Mouse (Mus musculus) embryonic facial prominence, embryonic 15.5 days (tissue): Measurements from ENCODE around the gene Cyp2c66. TPM values are rescaled to one million over a fixed set of nuclear protein-coding genes. Genes with fewer than 3 reads are reported as not detected.
"Not testable (repeated sequence)": the region's sequence is repeated elsewhere in the genome, so short reads cannot be mapped to it uniquely, and the experiment has no call there.

Source experiments
- ATAC-seq: fragments of 200-750 bp; cut with Nextera tagmentation; 2 replicates; pipeline ENCODE4 v1.8.0; 2017; ENCODE audit warnings: low read depth, moderate TSS enrichment; ENCODE audit not compliant: insufficient number of reproducible peaks, low FRiP score, low TSS enrichment
- H3K27ac ChIP-seq: fragments of 300-500 bp; sonication (generic); replicated peaks from 2 replicates; pipeline ENCODE4 v1.5.1; 2015; ENCODE audit warnings: mild to moderate bottlenecking, inconsistent platforms
- H3K27me3 ChIP-seq: fragments of 300-500 bp; sonication (generic); 2 replicates; pipeline ENCODE4 v1.6.1; 2015; ENCODE audit warnings: inconsistent platforms
- H3K36me3 ChIP-seq: fragments of 300-500 bp; sonication (generic); 2 replicates; pipeline ENCODE4 v1.6.1; 2015; ENCODE audit warnings: mild to moderate bottlenecking, inconsistent platforms
- H3K4me1 ChIP-seq: fragments of 300-500 bp; sonication (generic); 2 replicates; pipeline ENCODE4 v1.6.1; 2015; ENCODE audit warnings: inconsistent platforms
- H3K4me2 ChIP-seq: fragments of 300-500 bp; sonication (generic); replicated peaks from 2 replicates; pipeline ENCODE4 v1.6.1; 2015; ENCODE audit warnings: mild to moderate bottlenecking, inconsistent platforms
- H3K4me3 ChIP-seq: fragments of 300-500 bp; sonication (generic); replicated peaks from 2 replicates; pipeline ENCODE4 v1.5.1; 2015; ENCODE audit warnings: mild to moderate bottlenecking, inconsistent platforms
- H3K9ac ChIP-seq: fragments of 300-500 bp; sonication (generic); 2 replicates; pipeline ENCODE4 v1.6.1; 2015; ENCODE audit warnings: inconsistent platforms
- H3K9me3 ChIP-seq: fragments of 300-500 bp; sonication (generic); replicated peaks from 2 replicates; pipeline ENCODE4 v1.6.1; 2016; ENCODE audit warnings: inconsistent platforms
- WGBS: fragments of 180-500 bp; shearing (Covaris S2); methylation state at CpG from one replicate; pipeline ENCODE4 v1.1.7; 2015; 5-methylcytosine and 5-hydroxymethylcytosine counted together
- polyA plus RNA-seq: library from polyadenylated mRNA; unstranded; fragments of >200 nt; fragmentation: Nextera tagmentation; extraction: Ambion mirVana; gene quantifications from 2 replicates; pipeline ENCODE4 v1.2.1, GENCODE M21; 2015

Gene Cyp2c66
- not detected in 2 replicates for polyA plus RNA-seq

DNA sequence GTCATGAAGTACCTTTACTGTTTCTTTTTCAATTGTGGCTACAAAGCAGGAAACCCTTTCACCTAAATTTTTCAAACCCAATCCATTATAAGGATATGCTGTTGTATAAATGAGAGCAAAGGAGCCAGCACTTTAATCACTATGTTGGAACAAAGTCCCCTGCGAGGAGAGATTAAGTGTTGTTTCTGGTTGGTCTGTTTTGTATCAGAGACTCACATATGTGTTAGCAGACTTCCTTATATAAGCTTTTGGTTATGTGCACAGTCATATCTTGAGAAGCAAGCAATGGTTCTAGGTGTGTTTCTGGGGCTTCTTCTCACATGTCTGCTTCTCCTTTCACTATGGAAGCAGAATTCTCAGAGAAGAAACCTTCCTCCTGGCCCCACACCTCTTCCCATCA, at the start of gene Cyp2c66:
Gene Cyp2c66 (plus strand): TSS at position 255 of the 400 bp plus-strand sequence.
- Histone ChIP-seq H3K4me2 (no peak within 1 kb of the TSS), H3K4me1 (no peaks in the 10 kb centered on the region), H3K27me3 (no peaks in the 10 kb centered on the region), H3K9ac (no peak within 1 kb of the TSS), H3K36me3 (no peaks in the 10 kb centered on the region), H3K9me3 (no peaks in the 10 kb centered on the region), H3K4me3 (no peak within 1 kb of the TSS), H3K27ac (no peak within 1 kb of the TSS)
- WGBS = 79% methylated on average over 1 of the region's 1 CpGs
- no peak for ATAC-seq

DNA sequence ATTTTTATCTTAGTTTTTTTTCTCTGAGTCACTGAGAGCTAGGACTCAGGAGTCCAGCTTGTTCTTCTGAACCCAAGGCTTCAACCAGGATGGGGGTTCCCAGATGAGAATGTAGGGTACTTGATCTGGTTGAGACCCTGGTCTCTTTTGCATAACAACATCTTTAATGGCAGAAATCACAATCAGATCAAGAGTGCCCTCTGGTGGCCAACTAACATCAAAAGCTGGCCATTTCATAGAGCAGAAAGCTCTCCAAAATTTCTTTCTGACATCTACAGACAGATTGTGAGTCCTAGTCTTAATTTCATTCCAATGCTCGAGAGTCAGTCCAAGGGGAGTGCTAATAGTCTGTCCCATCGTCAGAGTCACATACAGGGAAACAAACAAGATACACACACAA, 14.9 kb upstream of the Cyp2c66 start:
- not testable (repeated sequence) for H3K9ac ChIP-seq, H3K36me3 ChIP-seq, H3K4me1 ChIP-seq, ATAC-seq, H3K27ac ChIP-seq, H3K27me3 ChIP-seq, H3K4me2 ChIP-seq, H3K4me3 ChIP-seq, H3K9me3 ChIP-seq
- WGBS = 73% methylated on average over 2 of the region's 2 CpGs

DNA sequence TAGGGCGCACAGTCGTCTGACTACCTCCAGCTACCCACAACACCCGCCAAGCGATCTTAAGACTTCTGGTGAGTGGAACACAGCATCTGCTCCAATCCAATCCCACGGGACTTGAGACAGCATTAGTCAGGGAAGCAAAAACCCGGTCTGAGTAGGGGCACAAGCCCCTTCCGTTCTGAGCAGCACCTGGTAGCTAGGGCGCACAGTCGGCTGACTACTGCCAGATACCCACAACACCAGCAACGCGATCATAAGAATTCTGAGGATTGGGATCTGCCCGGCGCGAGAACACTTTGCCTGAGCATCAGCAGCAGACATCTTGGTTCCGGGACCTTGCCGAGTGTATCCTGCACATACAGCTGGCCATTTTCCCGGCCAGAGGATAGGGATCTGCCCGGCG, 43.1 kb downstream of the Cyp2c66 start:
- H3K27ac ChIP-seq = not testable (repeated sequence)

More for the DNA sequence above, 43.1 kb downstream of the Cyp2c66 start:
- not testable (repeated sequence) for H3K4me1 ChIP-seq, H3K4me3 ChIP-seq, H3K9me3 ChIP-seq, H3K4me2 ChIP-seq, H3K36me3 ChIP-seq, ATAC-seq, H3K27me3 ChIP-seq, H3K9ac ChIP-seq
- 84% methylated on average over 19 of the region's 19 CpGs for WGBS

Other genes starting within 250 kb of the Cyp2c66 start
- gene Hells, start 183.0 kb upstream of the Cyp2c66 start, polyA plus RNA-seq = 35.3 and 37.6 TPM in 2 replicates
- gene Cyp2c55, start 106.9 kb upstream of the Cyp2c66 start, polyA plus RNA-seq = not detected in 2 replicates
- gene Cyp2c65, start 52.9 kb upstream of the Cyp2c66 start, polyA plus RNA-seq = not detected in 2 replicates
- not detected in 2 replicates for gene Cyp2c29, start 155.5 kb downstream of the Cyp2c66 start, polyA plus RNA-seq